22 mouse cellular contexts compared by ENCODE assay signal in the genomic region with DNA sequence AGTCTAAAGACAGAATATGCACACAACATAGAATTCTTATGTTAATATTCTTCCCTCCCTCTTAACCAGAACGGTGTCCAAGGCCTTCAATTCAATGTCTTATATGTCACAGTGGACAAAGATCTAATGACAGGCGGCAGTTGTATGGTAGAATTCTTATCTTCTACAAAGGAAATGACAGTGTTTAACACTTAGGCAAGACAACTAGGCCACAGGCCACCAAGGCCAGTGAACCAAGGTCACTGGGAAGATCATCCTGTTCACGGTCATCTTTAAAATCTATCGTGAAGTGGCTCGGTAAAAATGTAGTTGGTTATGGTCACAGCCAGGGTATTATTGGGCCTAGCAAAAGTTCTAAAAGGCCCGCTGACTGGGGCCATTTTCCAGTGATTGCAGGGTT. TPM values are rescaled to one million over a fixed set of nuclear protein-coding genes. Genes with fewer than 3 reads are reported as not detected.
DNase-seq lines count a peak whose midpoint lies in the region; ATAC-seq and TF ChIP-seq lines count a peak whose summit lies in the region.
"Had no signal": no experiment of that assay in that cellular context is flagged by ENCODE, and none has a peak within 500 bp of the region (broad histone marks: within the 10 kb centered on the region; RNA-seq: fewer than 3 reads in every experiment).

1700013F07Rik (plus strand) TSS at position 200 of the 400 bp plus-strand sequence.

- H3K4me2 ChIP-seq in liver, embryonic 12.5 days = no peak within 1 kb of the TSS
- H3K4me2 ChIP-seq in intestine, postnatal 0 days (replicated peaks; ENCODE audit: low read depth) = no peak within 1 kb of the TSS
- H3K4me2 ChIP-seq: embryonic facial prominence, embryonic 15.5 days; forebrain, embryonic 13.5 days; liver, embryonic 15.5 days had no signal

- TF ChIP-seq CTCF in liver, adult 2 months (IDR thresholded peaks at IDR 0.05; ENCODE audit: low read depth, low read length) = no peak
- no peak for TF ChIP-seq CTCF in intestine, postnatal 0 days (IDR thresholded peaks at IDR 0.05; ENCODE audit: low read depth)

- intact Hi-C loops in left cerebral cortex, postnatal 14 days (cut with DNase I) = no loop called here

- H3K9ac ChIP-seq in liver, adult 2 months (ENCODE audit: low read depth, low read length) = no peak within 1 kb of the TSS
- no peak within 1 kb of the TSS for H3K9ac ChIP-seq in liver, embryonic 12.5 days
- no peak within 1 kb of the TSS for H3K9ac ChIP-seq in intestine, postnatal 0 days (ENCODE audit: low read depth, low read length)
- H3K9ac ChIP-seq: embryonic facial prominence, embryonic 15.5 days; forebrain, embryonic 13.5 days; heart, embryonic 15.5 days; liver, embryonic 15.5 days; midbrain, embryonic 13.5 days had no signal

- peak within 1 kb of the TSS; percentile 71 for H3K27ac ChIP-seq in liver, adult 2 months (replicated peaks; ENCODE audit: insufficient read depth, low read depth, low read length)
- no peak within 1 kb of the TSS for H3K27ac ChIP-seq in liver, embryonic 12.5 days
- peak within 1 kb of the TSS; percentile 24; the same call in 1 of the 2 replicates for H3K27ac ChIP-seq in intestine, postnatal 0 days (ENCODE audit: low read depth, low read length)
- H3K27ac ChIP-seq: embryonic facial prominence, embryonic 15.5 days; forebrain, embryonic 13.5 days; heart, embryonic 15.5 days; hindbrain, embryonic 13.5 days; kidney, postnatal 0 days; liver, embryonic 15.5 days; midbrain, embryonic 13.5 days had no signal

- H3K36me3 ChIP-seq in liver, adult 2 months (ENCODE audit: control insufficient read depth, insufficient read depth, low read length) = no peaks in the 10 kb centered on the region
- H3K36me3 ChIP-seq in liver, embryonic 12.5 days = no peaks in the 10 kb centered on the region
- H3K36me3 ChIP-seq in intestine, postnatal 0 days (ENCODE audit: control insufficient read depth, insufficient read depth) = no peaks in the 10 kb centered on the region
- H3K36me3 ChIP-seq: embryonic facial prominence, embryonic 15.5 days; heart, embryonic 15.5 days; hindbrain, embryonic 13.5 days; liver, embryonic 15.5 days; midbrain, embryonic 13.5 days had no signal

- peaks cover 5% of the 10 kb centered on the region; the same call in 1 of the 2 replicates for H3K4me1 ChIP-seq in liver, adult 2 months (ENCODE audit: control insufficient read depth, insufficient read depth, low read length)
- peaks cover 13% of the 10 kb centered on the region for H3K4me1 ChIP-seq in liver, embryonic 12.5 days
- H3K4me1 ChIP-seq in intestine, postnatal 0 days (replicated peaks; ENCODE audit: control insufficient read depth, insufficient read depth, low read length) = 0 out of 2 replicates have a peak, but pooled peaks cover 5% of the 10 kb centered on the region

- no peak for ATAC-seq in liver, embryonic 12.5 days
- no peak for ATAC-seq in intestine, postnatal 0 days
- ATAC-seq: forebrain, embryonic 13.5 days; midbrain, embryonic 13.5 days had no signal

- H3K4me3 ChIP-seq in liver, adult 2 months (ENCODE audit: insufficient read depth, low read depth, low read length) = no peak within 1 kb of the TSS
- no peak within 1 kb of the TSS for H3K4me3 ChIP-seq in liver, embryonic 12.5 days
- H3K4me3 ChIP-seq in intestine, postnatal 0 days (ENCODE audit: low read depth, low read length) = no peak within 1 kb of the TSS
- H3K4me3 ChIP-seq: embryonic facial prominence, embryonic 15.5 days; forebrain, embryonic 13.5 days; heart, embryonic 15.5 days; liver, embryonic 15.5 days; midbrain, embryonic 13.5 days had no signal

- 0 out of 2 replicates have a peak, but pooled peaks cover under 1% of the 10 kb centered on the region for H3K9me3 ChIP-seq in liver, embryonic 12.5 days (replicated peaks)
- H3K9me3 ChIP-seq in intestine, postnatal 0 days (ENCODE audit: control insufficient read depth) = no peaks in the 10 kb centered on the region
- H3K9me3 ChIP-seq: embryonic facial prominence, embryonic 15.5 days; forebrain, embryonic 13.5 days; heart, embryonic 15.5 days; hindbrain, embryonic 13.5 days; liver, embryonic 15.5 days; midbrain, embryonic 13.5 days had no signal

- peak; percentile 20 for DNase-seq in adrenal gland, adult 8-10 months
- DNase-seq in adrenal gland, adult 18-20 months (ENCODE audit: low spot score in 2 of 2) = no peak
- DNase-seq in liver, adult 2 months (ENCODE audit: extremely low read depth, low read depth, low spot score) = no peak
- peak; percentile 91 for DNase-seq in 416B (ENCODE audit: low read depth)
- no peak for DNase-seq in left cerebral cortex, postnatal 14 days (ENCODE audit: low spot score in 2 of 2)
- no peak for DNase-seq in frontal cortex, postnatal 36 days (ENCODE audit: low spot score in 2 of 2)
- DNase-seq: cerebellum, postnatal 10 days; embryo, embryonic 11 days; gastrocnemius, postnatal 36 days; thymus, postnatal 4 days had no signal

- peaks cover 5% of the 10 kb centered on the region; the same call in 1 of the 2 replicates for H3K27me3 ChIP-seq in liver, adult 2 months (ENCODE audit: control insufficient read depth, insufficient read depth, low read length)
- H3K27me3 ChIP-seq in liver, embryonic 12.5 days (replicated peaks) = peaks cover 52% of the 10 kb centered on the region
- H3K27me3 ChIP-seq in intestine, postnatal 0 days (replicated peaks; ENCODE audit: control insufficient read depth, insufficient read depth, low read length) = peaks cover 7% of the 10 kb centered on the region

- no peaks in the 10 kb centered on the region for H3K79me2 ChIP-seq in liver, adult 2 months (ENCODE audit: control insufficient read depth, insufficient read depth, low read length)

- TF ChIP-seq POLR2A in liver, adult 2 months (IDR thresholded peaks at IDR 0.05; ENCODE audit: extremely low read depth, insufficient read depth, low read length) = no peak

- WGBS in liver, adult 2 months = 48% methylated on average over 6 of the region's 6 CpGs
- WGBS in liver, embryonic 12.5 days (ENCODE audit: insufficient replicate concordance) = 58% methylated on average over 6 of the region's 6 CpGs
- 82% methylated on average over 6 of the region's 6 CpGs for WGBS in intestine, postnatal 0 days

RNA-seq across cellular contexts. Expression of gene 1700013F07Rik, which starts in this region (rescaled TPM):
- under 1 TPM in 2 of 4 experiments, not detected in 2; 0.45 to 0.59 TPM for total RNA-seq in adrenal gland, adult 8-10 months (2022)
- total RNA-seq in adrenal gland, adult 18-20 months (2021) = not detected
- not detected in 2 replicates for total RNA-seq in liver, adult 2 months (2014; rRNA removed)
- not detected in 2 replicates for polyA plus RNA-seq in liver, adult 2 months (2012; rRNA removed)
- not detected in 2 replicates for polyA plus RNA-seq in liver, embryonic 12.5 days (2016; fragmentation: Nextera tagmentation; extraction: Ambion mirVana)
- polyA plus RNA-seq in intestine, postnatal 0 days (2015; fragmentation: Nextera tagmentation; extraction: Ambion mirVana) = not detected in 2 replicates
- 1 to 10 TPM; 1.4 to 1.8 TPM for total RNA-seq in left cerebral cortex, postnatal 14 days (2021)
- total RNA-seq: gastrocnemius, postnatal 36 days; neutrophil, adult 5-6 weeks had no signal
- polyA plus RNA-seq: intestine, embryonic 14.5 days; kidney, postnatal 0 days; limb, embryonic 11.5 days; liver, embryonic 15.5 days had no signal

Comparison
In these comparisons a context has a peak if more than half of its experiments do, and no peak if none do; other contexts are left out.
1. Peak in DNase-seq in adrenal gland, adult 8-10 months; RNA of the gene not detected or under 1 TPM.